Mouse (Mus musculus): Measurements from ENCODE around the gene Hat1.

The Hat1 gene

GRCm38 (mm10) chr2:71462553-71462952 lies 73.8 kb downstream of the Hat1 start:
- DNase-seq (ENCODE audit: low spot score in 2 of 2) = no peak

GRCm38 (mm10) chr2:71466103-71466502 lies 77.3 kb downstream of the Hat1 start:
- DNase-seq (ENCODE audit: low spot score in 2 of 2) = no peak

- DNase-seq (ENCODE audit: low spot score in 2 of 2) = no peak
Observed at GRCm38 (mm10) chr2:71466861-71467450, 78.2 kb downstream of the Hat1 start.

- DNase-seq (ENCODE audit: low spot score in 2 of 2) = no peak
Observed at GRCm38 (mm10) chr2:71471094-71471493, 82.3 kb downstream of the Hat1 start.

- no peak for DNase-seq (ENCODE audit: low spot score in 2 of 2)
Observed at GRCm38 (mm10) chr2:71473830-71474229, 85.1 kb downstream of the Hat1 start.

- no peak for DNase-seq (ENCODE audit: low spot score in 2 of 2)
Observed at GRCm38 (mm10) chr2:71474345-71474744, 85.6 kb downstream of the Hat1 start.

- no peak for DNase-seq (ENCODE audit: low spot score in 2 of 2)
Observed at GRCm38 (mm10) chr2:71475311-71475710, 86.6 kb downstream of the Hat1 start.

GRCm38 (mm10) chr2:71475760-71476159 lies 87.0 kb downstream of the Hat1 start:
- no peak for DNase-seq (ENCODE audit: low spot score in 2 of 2)

- DNase-seq (ENCODE audit: low spot score in 2 of 2) = no peak
Observed at GRCm38 (mm10) chr2:71477787-71478186, 89.0 kb downstream of the Hat1 start.

- no peak for DNase-seq (ENCODE audit: low spot score in 2 of 2)
Observed at GRCm38 (mm10) chr2:71479917-71480316, 91.2 kb downstream of the Hat1 start.

- no peak for DNase-seq (ENCODE audit: low spot score in 2 of 2)
Observed at GRCm38 (mm10) chr2:71481825-71482224, 93.1 kb downstream of the Hat1 start.

GRCm38 (mm10) chr2:71483046-71483716 lies 94.4 kb downstream of the Hat1 start:
- no peak for DNase-seq (ENCODE audit: low spot score in 2 of 2)

GRCm38 (mm10) chr2:71483717-71484066 lies 94.9 kb downstream of the Hat1 start:
- no peak for DNase-seq (ENCODE audit: low spot score in 2 of 2)

All from urinary bladder, postnatal 36 days (tissue).